Mouse (Mus musculus) midbrain, postnatal 0 days (tissue): Measurements from ENCODE around the gene Lclat1. TPM values are rescaled to one million over a fixed set of nuclear protein-coding genes. Genes with fewer than 3 reads are reported as not detected.

ENCODE experiments used
- ATAC-seq: fragments of 200-750 bp; cut with Nextera tagmentation; 2 replicates; pipeline ENCODE4 v1.8.0; 2017; ENCODE audit warnings: moderate number of reproducible peaks, mild to moderate bottlenecking, moderate TSS enrichment, moderate library complexity; ENCODE audit not compliant: low FRiP score
- DNase-seq: peaks from one replicate; pipeline ENCODE4 v3.0.0-alpha.2; 2015; ENCODE audit warnings: low spot score
- H3K27ac ChIP-seq: fragments of 300-500 bp; sonication (generic); 2 replicates; pipeline ENCODE4 v1.5.1; 2014; ENCODE audit warnings: low read depth, mild to moderate bottlenecking, low read length, mixed read lengths
- H3K27me3 ChIP-seq: fragments of 300-500 bp; sonication (generic); 2 replicates; pipeline ENCODE4 v1.6.1; 2014; ENCODE audit warnings: low read length, control low read depth, mixed read lengths; ENCODE audit not compliant: insufficient read depth
- H3K36me3 ChIP-seq: fragments of 300-500 bp; sonication (generic); 2 replicates; pipeline ENCODE4 v1.6.1; 2014; ENCODE audit warnings: low read length, control low read depth, mixed read lengths; ENCODE audit not compliant: insufficient read depth
- H3K4me1 ChIP-seq: fragments of 300-500 bp; sonication (generic); 2 replicates; pipeline ENCODE4 v1.6.1; 2014; ENCODE audit warnings: mild to moderate bottlenecking, control low read depth, antibody characterized with exemption, low read length, mixed read lengths; ENCODE audit not compliant: insufficient read depth
- H3K4me2 ChIP-seq: fragments of 300-500 bp; sonication (generic); 2 replicates; pipeline ENCODE4 v1.6.1; 2014; ENCODE audit warnings: low read depth, mild to moderate bottlenecking, low read length, mixed read lengths; ENCODE audit not compliant: poor library complexity, severe bottlenecking
- H3K4me3 ChIP-seq: fragments of 300-500 bp; sonication (generic); 2 replicates; pipeline ENCODE4 v1.5.1; 2014; ENCODE audit warnings: low read depth, mild to moderate bottlenecking, low read length, moderate library complexity
- H3K9ac ChIP-seq: fragments of 300-500 bp; sonication (generic); replicated peaks from 2 replicates; pipeline ENCODE4 v1.6.1; 2014; ENCODE audit warnings: mild to moderate bottlenecking, low read length, moderate library complexity, mixed read lengths; ENCODE audit not compliant: poor library complexity, severe bottlenecking
- H3K9me3 ChIP-seq: fragments of 300-500 bp; sonication (generic); 2 replicates; pipeline ENCODE4 v1.6.1; 2016; ENCODE audit warnings: low read length, control low read depth
- CTCF ChIP-seq: IDR thresholded peaks from 2 replicates; pipeline ENCODE4 v1.5.1; 2016; ENCODE audit warnings: antibody characterized with exemption, mild to moderate bottlenecking
- WGBS: fragments of 180-500 bp; shearing (Covaris S2); extraction: QIAGEN DNeasy Blood & Tissue Kit; methylation state at CpG from one replicate; pipeline ENCODE4 v1.1.7; 2014; 5-methylcytosine and 5-hydroxymethylcytosine counted together
- polyA plus RNA-seq: library from polyadenylated mRNA; unstranded; fragments of >200 nt; fragmentation: Nextera tagmentation; extraction: Ambion mirVana; gene quantifications from 2 replicates; pipeline ENCODE4 v1.2.1, GENCODE M21; 2015
- total RNA-seq: library from RNA; depleted of rRNA; stranded (reverse); fragments of >200 nt; gene quantifications from 2 replicates; pipeline ENCODE4 v1.2.3, GENCODE M21; 2014

Gene Lclat1
- total and polyA plus RNA-seq, 2 experiments from 2014 or later, result 12.4 to 25.6 TPM

DNA sequence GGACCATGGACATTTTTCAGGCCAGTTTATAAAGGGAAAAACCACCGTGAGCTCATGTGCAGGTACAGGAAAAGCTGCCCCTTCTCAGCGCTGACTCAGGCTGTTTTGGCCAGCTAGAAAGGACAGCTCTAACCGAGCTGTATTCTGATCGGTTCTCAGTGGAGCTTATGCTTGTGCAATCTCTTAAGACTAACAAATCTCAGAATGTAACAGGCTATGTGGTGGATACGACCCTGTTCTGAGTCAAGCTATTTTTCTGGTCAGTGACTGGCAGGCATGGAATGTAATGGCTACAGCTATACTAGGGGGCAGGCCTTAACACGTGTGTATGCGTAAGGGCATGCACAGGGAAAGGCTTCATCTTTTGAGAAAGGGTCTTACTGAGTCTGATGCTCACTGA is 4.3 kb downstream of the Lclat1 start:
- Histone ChIP-seq H3K4me1 (no peaks in the 10 kb centered on the region; the same call in 1 of the 2 replicates), H3K9me3 (no peaks in the 10 kb centered on the region), H3K36me3 (no peaks in the 10 kb centered on the region), H3K4me2 (no peak overlapping the region), H3K4me3 (no peak overlapping the region), H3K27ac (no peak overlapping the region), H3K9ac (no peak overlapping the region), H3K27me3 (no peaks in the 10 kb centered on the region)
- TF ChIP-seq CTCF, result no peak
- DNase-seq (no peak), ATAC-seq (no peak)
- 72% methylated on average over 7 of the region's 7 CpGs for WGBS

GRCm38 (mm10) chr17:73112601-73113000 is 4.8 kb downstream of the Lclat1 start:
- DNase-seq (no peak), ATAC-seq (no peak)
- Histone ChIP-seq H3K36me3 (no peaks in the 10 kb centered on the region), H3K4me2 (no peak overlapping the region), H3K27me3 (no peaks in the 10 kb centered on the region), H3K9me3 (no peaks in the 10 kb centered on the region), H3K4me3 (no peak overlapping the region), H3K27ac (no peak overlapping the region), H3K9ac (no peak overlapping the region), H3K4me1 (no peaks in the 10 kb centered on the region; the same call in 1 of the 2 replicates)
- TF ChIP-seq CTCF, result no peak
- WGBS, result 18% methylated on average over 6 of the region's 6 CpGs

- no peak for DNase-seq
- WGBS, result 96% methylated on average over 4 of the region's 4 CpGs
- H3K9me3 ChIP-seq, result no peaks in the 10 kb centered on the region
- no peak for ATAC-seq
- H3K27ac ChIP-seq, result no peak overlapping the region
- no peak overlapping the region for H3K9ac ChIP-seq
- no peaks in the 10 kb centered on the region for H3K27me3 ChIP-seq
- H3K36me3 ChIP-seq, result no peaks in the 10 kb centered on the region
- no peak for TF ChIP-seq CTCF
- H3K4me3 ChIP-seq, result no peak overlapping the region
- no peaks in the 10 kb centered on the region; the same call in 1 of the 2 replicates for H3K4me1 ChIP-seq
- H3K4me2 ChIP-seq, result no peak overlapping the region
Observed at GRCm38 (mm10) chr17:73113230-73113629, 5.4 kb downstream of the Lclat1 start.

DNA sequence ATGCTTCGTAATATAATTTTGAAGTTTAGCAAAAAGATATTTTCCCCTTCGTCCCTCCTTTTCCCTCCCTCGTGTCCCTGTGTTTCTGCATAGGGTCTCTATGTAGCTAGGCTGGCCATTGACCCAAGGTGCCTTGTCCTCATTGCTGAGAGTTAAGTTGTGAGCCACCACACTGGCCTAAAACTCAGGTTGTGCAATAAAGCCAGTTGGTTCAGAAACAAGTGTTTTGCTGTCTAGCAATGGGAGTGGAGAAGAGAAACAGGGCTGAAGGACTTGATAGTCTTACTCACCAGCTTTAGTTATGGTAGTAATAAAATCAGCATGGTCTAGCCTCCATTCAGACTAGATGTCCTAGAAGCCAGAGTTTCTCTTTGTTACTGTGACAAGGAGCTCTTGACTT is 10.3 kb downstream of the Lclat1 start:
- no peaks in the 10 kb centered on the region for H3K9me3 ChIP-seq
- TF ChIP-seq CTCF, result no peak
- no peak overlapping the region for H3K27ac ChIP-seq
- H3K27me3 ChIP-seq, result no peaks in the 10 kb centered on the region
- ATAC-seq (no peak), DNase-seq (no peak)
- no peak overlapping the region for H3K4me3 ChIP-seq
- H3K9ac ChIP-seq, result no peak overlapping the region
- H3K4me2 ChIP-seq, result no peak overlapping the region
- WGBS, result 95% methylated on average over 3 of the region's 3 CpGs
- no peaks in the 10 kb centered on the region for H3K36me3 ChIP-seq
- H3K4me1 ChIP-seq, result no peaks in the 10 kb centered on the region

DNA sequence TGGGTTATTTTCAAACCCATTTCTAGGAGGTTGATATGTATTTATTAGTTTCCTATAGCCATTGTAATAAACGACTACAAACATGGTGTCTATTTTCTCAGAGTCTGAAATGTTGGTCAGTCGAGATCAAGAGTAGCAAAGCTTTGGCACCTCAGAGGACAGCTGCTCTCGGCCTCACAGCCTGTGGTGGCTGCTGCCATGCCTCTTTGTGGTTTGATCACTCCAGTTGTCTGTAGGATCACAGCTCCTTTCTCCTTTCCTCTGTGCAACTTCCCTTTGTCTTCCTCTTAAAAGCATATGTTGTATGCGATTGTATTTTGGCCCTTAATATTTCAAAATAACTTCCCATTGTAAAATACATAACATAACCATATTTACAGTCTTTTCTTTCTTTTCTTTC is 10.9 kb downstream of the Lclat1 start:
- H3K9me3 ChIP-seq, result no peaks in the 10 kb centered on the region
- no peaks in the 10 kb centered on the region for H3K36me3 ChIP-seq
- TF ChIP-seq CTCF, result no peak
- DNase-seq, result no peak
- no peak overlapping the region for H3K9ac ChIP-seq
- H3K27me3 ChIP-seq, result no peaks in the 10 kb centered on the region
- WGBS, result 81% methylated on average over 4 of the region's 4 CpGs
- H3K4me1 ChIP-seq, result no peaks in the 10 kb centered on the region
- H3K4me2 ChIP-seq, result no peak overlapping the region
- H3K4me3 ChIP-seq, result no peak overlapping the region
- H3K27ac ChIP-seq, result no peak overlapping the region
- ATAC-seq, result no peak

DNA sequence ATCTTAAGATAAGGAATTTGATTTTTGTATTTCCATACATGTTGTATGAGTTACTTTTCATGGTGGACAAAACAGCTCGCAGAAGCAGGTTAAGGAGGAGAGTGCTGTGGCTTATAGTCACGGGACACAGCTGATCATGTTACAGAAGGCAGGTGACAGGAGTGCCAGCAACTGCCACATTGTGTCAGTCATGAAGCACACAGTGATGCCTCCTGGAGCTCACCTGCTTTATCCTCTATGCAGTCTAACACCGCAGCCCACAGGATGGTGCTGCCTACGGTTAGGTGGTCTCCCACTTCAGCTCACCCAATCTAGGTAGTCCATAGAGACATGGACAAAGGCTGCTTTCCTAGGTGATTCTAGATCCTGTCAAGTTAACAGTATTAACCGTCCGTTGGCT is 11.4 kb downstream of the Lclat1 start:
- Histone ChIP-seq H3K4me1 (no peaks in the 10 kb centered on the region), H3K27me3 (no peaks in the 10 kb centered on the region), H3K4me3 (no peak overlapping the region), H3K4me2 (no peak overlapping the region), H3K9ac (no peak overlapping the region), H3K9me3 (no peaks in the 10 kb centered on the region), H3K27ac (no peak overlapping the region), H3K36me3 (no peaks in the 10 kb centered on the region)
- 89% methylated on average over 6 of the region's 6 CpGs for WGBS
- no peak for TF ChIP-seq CTCF
- DNase-seq (no peak), ATAC-seq (no peak)
